Mouse (Mus musculus): ENCODE results near the gene Nxpe4. TPM values are rescaled to one million over a fixed set of nuclear protein-coding genes. Genes with fewer than 3 reads are reported as not detected.

Gene Nxpe4
- polyA plus RNA-seq (2012; rRNA removed) = 5.3 and 5.5 TPM in 2 replicates

GRCm38 (mm10) chr9:48161505-48162192 lies at the start of gene Nxpe4:
Gene Nxpe4 (plus strand): TSS chr9:48162023.

GRCm38 (mm10) chr9:48353148-48353698 lies 191.4 kb downstream of the Nxpe4 start, which contains the start of gene Nxpe2:
Gene Nxpe2 (minus strand): TSS chr9:48353454.

Other genes with a start within 250 kb of the Nxpe4 start
- 0.36 and 0.41 TPM in 2 replicates for gene Nxpe2, start 191.4 kb downstream of the Nxpe4 start, polyA plus RNA-seq (2012; rRNA removed)

Measured in central nervous system, embryonic 14 days (tissue).